Mouse (Mus musculus) spleen, adult 2 months (tissue): ENCODE measurements at regions not wholly inside any gene's neighbourhood (a gene's known extent, or its start where the extent isn't known, plus 50 kb on each side); places are given as distances from the start of the nearest gene placed in this dataset.
"Not testable (repeated sequence)": the region's sequence is repeated elsewhere in the genome, so short reads cannot be mapped to it uniquely, and the experiment has no call there.

ENCODE experiments used
- DNase-seq, 2 experiments: peaks; one replicate each; pipeline versions ENCODE4 v3.0.0 to v3.0.0-alpha.2; 2012 to 2021; ENCODE audit warnings: low spot score in 2 of 2, low read depth in 1 of 2
- H3K27ac ChIP-seq: fragments of 200-500 bp; 2 replicates; pipeline ENCODE4 v1.5.1; 2012; ENCODE audit warnings: low read length, inconsistent platforms; ENCODE audit not compliant: insufficient read depth
- H3K27me3 ChIP-seq: fragments of 200-500 bp; 2 replicates; pipeline ENCODE4 v1.6.1; 2012; ENCODE audit warnings: mild to moderate bottlenecking, moderate library complexity, low read length, inconsistent platforms; ENCODE audit not compliant: control insufficient read depth, insufficient read depth
- H3K36me3 ChIP-seq: fragments of 200-500 bp; 2 replicates; pipeline ENCODE4 v1.6.1; 2012; ENCODE audit warnings: mild to moderate bottlenecking, low read length, inconsistent platforms; ENCODE audit not compliant: control insufficient read depth, insufficient read depth
- H3K4me1 ChIP-seq: fragments of 200-500 bp; 2 replicates; pipeline ENCODE4 v1.6.1; 2011; ENCODE audit warnings: inconsistent platforms; ENCODE audit not compliant: control insufficient read depth, insufficient read depth, insufficient read length
- H3K4me3 ChIP-seq: fragments of 200-500 bp; 2 replicates; pipeline ENCODE4 v1.5.1; 2011; ENCODE audit warnings: mild to moderate bottlenecking, inconsistent platforms; ENCODE audit not compliant: insufficient read depth, insufficient read length; ENCODE audit errors: extremely low read depth
- CTCF ChIP-seq: fragments of 200-500 bp; IDR thresholded peaks from 2 replicates; pipeline ENCODE4 v1.5.1; 2011; ENCODE audit warnings: mild to moderate bottlenecking, inconsistent platforms; ENCODE audit not compliant: insufficient read depth, insufficient read length, insufficient replicate concordance; ENCODE audit errors: extremely low read depth
- POLR2A ChIP-seq: fragments of 200-500 bp; IDR thresholded peaks from 2 replicates; pipeline ENCODE4 v1.6.1; 2011; ENCODE audit warnings: low read depth, low read length, inconsistent platforms
- WGBS: fragments of 180-500 bp; shearing (Covaris S2); methylation state at CpG from one replicate; pipeline ENCODE4 v1.1.7; 2018; 5-methylcytosine and 5-hydroxymethylcytosine counted together

DNA sequence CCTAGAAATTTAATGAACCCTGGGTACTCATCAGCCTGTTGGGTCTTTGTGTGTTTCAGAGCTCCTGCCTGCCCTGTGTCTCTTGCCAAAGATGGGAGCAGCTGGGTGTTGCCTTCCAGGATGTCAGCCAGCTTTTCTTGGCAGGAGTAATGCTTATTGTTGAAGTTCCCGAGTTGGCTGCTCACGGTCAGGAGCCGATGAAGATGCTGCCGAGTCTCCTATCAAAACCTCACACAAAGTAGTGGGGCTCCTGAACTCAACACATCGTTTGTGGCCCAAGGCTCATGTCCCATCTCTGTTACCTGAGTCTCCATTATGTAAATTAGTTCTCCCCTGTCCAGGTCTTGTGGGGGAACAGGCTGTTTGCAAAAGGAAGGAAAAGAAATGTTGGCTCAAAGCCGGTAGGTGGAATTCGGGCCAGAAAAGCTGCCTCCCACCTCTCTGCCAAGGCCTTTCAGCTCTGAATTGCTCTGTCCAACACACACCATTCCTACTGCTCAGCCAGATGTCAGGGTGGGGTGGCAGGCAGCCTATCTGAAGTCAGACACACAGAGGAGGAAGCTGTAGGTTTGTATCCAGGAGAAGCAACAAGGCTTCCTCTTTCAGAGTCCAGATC is 67.6 kb upstream of the Rmdn2 start:
- Histone ChIP-seq H3K4me1 (no peaks in the 10 kb centered on the region), H3K36me3 (no peaks in the 10 kb centered on the region), H3K27ac (no peak overlapping the region), H3K27me3 (no peaks in the 10 kb centered on the region), H3K4me3 (no peak overlapping the region)
- TF ChIP-seq POLR2A (no peak), CTCF (no peak)
- WGBS, result 70% methylated on average over 7 of the region's 7 CpGs
- DNase-seq, result no peak

DNA sequence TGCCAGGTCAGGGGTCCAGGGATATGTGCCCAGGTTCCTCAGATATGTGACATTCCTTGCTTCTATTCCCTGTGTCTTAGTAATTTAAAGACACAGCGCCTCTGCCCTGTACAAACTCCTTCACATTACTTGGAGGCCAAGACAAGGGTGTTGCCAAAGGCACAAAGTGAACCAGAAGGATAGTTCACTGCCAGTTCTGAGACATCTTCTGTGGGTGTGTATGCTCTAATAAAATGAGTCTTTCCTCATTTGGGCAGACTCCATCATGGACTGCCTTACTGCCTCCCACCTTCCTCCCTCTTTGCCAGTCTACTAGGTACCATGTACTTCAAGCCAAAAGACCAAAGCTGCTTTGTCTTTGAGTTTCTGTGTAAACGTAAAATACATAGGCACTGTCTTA is 65.8 kb upstream of the Rmdn2 start:
- H3K27ac ChIP-seq, result no peak overlapping the region
- no peaks in the 10 kb centered on the region for H3K27me3 ChIP-seq
- DNase-seq, result no peak
- 91% methylated on average over 2 of the region's 2 CpGs for WGBS
- H3K36me3 ChIP-seq, result no peaks in the 10 kb centered on the region
- H3K4me1 ChIP-seq, result no peaks in the 10 kb centered on the region
- TF ChIP-seq CTCF (no peak), POLR2A (no peak)
- no peak overlapping the region for H3K4me3 ChIP-seq

DNA sequence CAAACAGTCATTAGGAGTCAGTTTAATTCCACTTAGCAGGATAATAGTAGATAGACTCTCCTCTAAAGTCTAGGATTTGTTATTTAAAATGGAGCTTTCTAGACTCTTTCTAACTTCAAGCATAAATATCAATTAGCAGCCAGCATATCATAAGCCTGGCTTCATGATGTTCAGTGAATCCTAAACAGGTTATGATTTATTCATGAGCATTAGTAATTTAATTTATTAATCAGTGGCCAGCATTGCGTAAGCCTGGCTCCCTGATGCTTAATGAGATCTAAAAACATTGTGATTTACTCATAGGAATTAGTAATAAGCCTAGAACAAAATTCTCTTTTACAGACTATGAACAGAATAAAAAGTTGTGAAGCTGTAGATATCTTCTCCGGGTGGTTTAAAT is 64.6 kb upstream of the Rmdn2 start:
- DNase-seq, result no peak
- H3K27ac ChIP-seq, result no peak overlapping the region
- no peaks in the 10 kb centered on the region for H3K36me3 ChIP-seq
- H3K4me1 ChIP-seq, result no peaks in the 10 kb centered on the region
- no peak overlapping the region for H3K4me3 ChIP-seq
- 94% methylated on average over 2 of the region's 2 CpGs for WGBS
- TF ChIP-seq CTCF (no peak), POLR2A (no peak)
- no peaks in the 10 kb centered on the region for H3K27me3 ChIP-seq

DNA sequence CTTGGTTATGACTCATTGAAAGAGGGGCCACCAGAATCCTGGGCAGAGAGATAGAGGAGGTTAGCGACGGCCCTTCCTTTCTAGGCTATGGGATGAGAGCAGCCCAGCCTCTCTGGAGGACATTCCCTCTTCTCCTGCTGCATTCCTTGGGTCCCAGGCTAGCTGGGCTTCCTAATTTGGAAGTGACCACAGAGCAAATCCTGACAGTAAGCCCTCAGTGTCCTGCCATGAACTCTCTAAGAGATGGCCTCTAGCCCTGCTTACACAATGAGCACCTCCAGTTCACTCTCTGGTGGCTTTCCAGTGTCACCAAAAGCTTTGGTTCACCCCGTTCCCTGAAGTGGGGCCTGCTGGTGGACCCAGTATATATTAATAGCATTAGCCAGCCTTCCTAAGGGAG is 64.1 kb upstream of the Rmdn2 start:
- no peaks in the 10 kb centered on the region for H3K4me1 ChIP-seq
- H3K36me3 ChIP-seq, result no peaks in the 10 kb centered on the region
- no peak for DNase-seq
- H3K4me3 ChIP-seq, result no peak overlapping the region
- no peak overlapping the region for H3K27ac ChIP-seq
- H3K27me3 ChIP-seq, result no peaks in the 10 kb centered on the region
- no peak for TF ChIP-seq POLR2A
- no peak for TF ChIP-seq CTCF
- WGBS, result 85% methylated on average over 3 of the region's 3 CpGs

DNA sequence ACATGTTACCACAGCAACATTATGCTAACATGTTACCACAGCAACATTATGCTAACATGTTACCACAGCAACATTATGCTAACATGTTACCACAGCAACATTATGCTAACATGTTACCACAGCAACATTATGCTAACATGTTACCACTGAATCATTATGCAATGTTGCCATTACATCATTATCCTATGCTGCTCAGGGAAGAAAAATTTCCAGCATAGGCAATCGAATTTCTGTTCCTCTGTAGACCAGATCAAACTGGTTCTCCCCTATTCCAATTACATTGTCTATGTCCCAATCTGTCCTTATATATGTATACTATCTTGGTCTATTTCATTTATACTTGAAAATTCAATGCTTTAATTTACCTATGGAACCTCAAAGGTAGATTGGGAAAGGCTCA is 61.3 kb upstream of the Rmdn2 start:
- not testable (repeated sequence) for H3K36me3 ChIP-seq, H3K27me3 ChIP-seq, H3K4me3 ChIP-seq, H3K4me1 ChIP-seq, H3K27ac ChIP-seq, DNase-seq
- WGBS, result 69% methylated on average over 1 of the region's 1 CpGs

DNA sequence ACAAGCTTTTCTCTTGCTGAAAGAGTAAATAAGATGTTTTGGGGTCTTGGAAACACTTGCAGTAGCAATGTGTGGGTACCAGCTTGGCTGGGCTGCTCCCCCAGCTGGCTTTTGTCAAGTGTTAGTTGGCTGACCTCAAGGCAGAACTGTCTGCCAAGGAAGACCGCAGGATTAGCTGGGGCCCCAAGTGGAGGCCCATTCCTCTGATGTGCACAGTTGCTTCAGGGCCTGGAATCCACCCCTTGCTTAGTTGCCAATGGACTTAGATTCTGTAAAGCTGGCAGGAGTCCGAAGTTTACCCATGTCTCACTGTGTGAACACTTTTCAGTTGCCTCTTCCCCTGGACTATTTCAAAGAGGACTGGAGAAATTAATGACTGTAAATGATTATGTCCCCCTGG is 57.8 kb upstream of the Rmdn2 start:
- H3K27ac ChIP-seq, result no peak overlapping the region
- no peaks in the 10 kb centered on the region for H3K36me3 ChIP-seq
- H3K27me3 ChIP-seq, result 0 out of 2 replicates have a peak, but pooled peaks cover 1% of the 10 kb centered on the region
- no peak for TF ChIP-seq CTCF
- TF ChIP-seq POLR2A, result no peak
- DNase-seq, result no peak
- no peaks in the 10 kb centered on the region for H3K4me1 ChIP-seq
- WGBS, result 85% methylated on average over 2 of the region's 2 CpGs
- no peak overlapping the region for H3K4me3 ChIP-seq

DNA sequence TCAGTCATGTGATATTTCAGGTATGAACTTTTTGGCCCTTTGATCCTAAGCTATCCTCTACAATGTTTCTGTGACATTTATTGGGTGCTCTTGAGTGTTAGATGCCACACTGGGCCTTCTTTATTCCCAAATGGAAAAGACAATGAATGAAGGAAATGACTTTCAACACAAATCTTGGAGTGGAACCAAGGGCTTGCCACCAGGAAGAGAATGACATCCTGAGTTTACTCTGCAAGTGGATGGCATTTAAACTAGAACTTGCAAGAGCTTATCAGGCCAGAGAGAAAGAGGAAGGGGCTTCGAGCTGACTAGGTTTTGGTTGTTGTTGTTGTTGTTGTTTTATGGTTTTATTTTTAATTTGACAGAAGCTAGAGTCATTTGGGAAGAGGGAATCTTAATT is 56.1 kb upstream of the Rmdn2 start:
- no peaks in the 10 kb centered on the region for H3K36me3 ChIP-seq
- no peak overlapping the region for H3K4me3 ChIP-seq
- no peak overlapping the region for H3K27ac ChIP-seq
- 64% methylated on average over 1 of the region's 1 CpGs for WGBS
- H3K4me1 ChIP-seq, result no peaks in the 10 kb centered on the region
- no peak for DNase-seq
- TF ChIP-seq CTCF, result no peak
- TF ChIP-seq POLR2A, result no peak
- 0 out of 2 replicates have a peak, but pooled peaks cover 1% of the 10 kb centered on the region for H3K27me3 ChIP-seq
